Mouse (Mus musculus) pancreas, adult 10 weeks (tissue): Measurements from ENCODE around the gene Nav2. TPM values are rescaled to one million over a fixed set of nuclear protein-coding genes. Genes with fewer than 3 reads are reported as not detected.

Source experiments
- polyA plus RNA-seq: library from polyadenylated mRNA; stranded (reverse); fragments of 350-450 nt; fragmentation: Illumina TruSeq; extraction: RNeasy Lipid Tissue Mini Kit (QIAGEN cat#74804); gene quantifications from one replicate; pipeline ENCODE4 v1.2.3, GENCODE M21; 2015; ENCODE audit warnings: low read depth, low replicate concordance; ENCODE audit not compliant: insufficient read depth

Nav2 gene
- polyA plus RNA-seq: 4.3 TPM

DNA sequence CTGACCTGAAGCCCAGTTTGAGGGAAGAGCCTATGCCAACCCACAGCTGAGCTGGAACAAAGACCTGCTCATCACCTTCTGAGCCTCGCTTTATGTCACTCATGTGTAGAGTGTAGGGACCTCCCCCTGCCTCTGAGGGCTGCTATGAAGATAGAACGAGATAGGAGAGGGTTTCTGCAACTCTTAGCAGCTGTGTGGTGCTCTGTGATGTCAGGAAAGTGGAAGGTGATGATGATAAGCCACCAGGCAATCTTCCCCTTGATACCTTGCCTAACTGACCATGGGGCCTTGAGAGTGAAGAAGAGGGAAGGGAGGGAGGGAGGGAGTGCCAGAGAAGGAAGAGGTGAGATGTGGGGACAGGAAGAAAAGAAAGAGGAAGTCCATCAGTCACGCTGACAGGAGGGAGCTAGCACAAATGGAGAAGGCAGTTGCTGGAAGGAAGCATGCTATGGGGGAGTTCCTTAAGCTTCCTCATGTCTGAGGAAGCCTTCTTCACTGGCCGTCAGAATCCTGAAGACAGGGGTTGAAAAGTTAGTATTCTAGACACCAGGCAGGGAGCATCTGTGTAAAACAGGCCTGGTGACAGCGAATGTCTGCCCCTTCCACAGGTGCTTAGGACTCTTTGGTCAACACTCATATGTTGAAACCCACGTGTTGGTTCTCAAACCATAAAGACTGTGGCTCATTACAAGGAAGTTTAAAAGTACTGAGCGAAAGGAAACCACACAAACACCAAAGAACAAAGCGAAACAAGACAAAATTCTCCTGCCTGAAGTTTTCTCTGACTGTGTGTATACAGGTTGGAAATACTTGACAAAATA is at the start of gene Nav2:
Gene Nav2, plus strand, starts transcription at position 196 of the 821 bp plus-strand sequence.

DNA sequence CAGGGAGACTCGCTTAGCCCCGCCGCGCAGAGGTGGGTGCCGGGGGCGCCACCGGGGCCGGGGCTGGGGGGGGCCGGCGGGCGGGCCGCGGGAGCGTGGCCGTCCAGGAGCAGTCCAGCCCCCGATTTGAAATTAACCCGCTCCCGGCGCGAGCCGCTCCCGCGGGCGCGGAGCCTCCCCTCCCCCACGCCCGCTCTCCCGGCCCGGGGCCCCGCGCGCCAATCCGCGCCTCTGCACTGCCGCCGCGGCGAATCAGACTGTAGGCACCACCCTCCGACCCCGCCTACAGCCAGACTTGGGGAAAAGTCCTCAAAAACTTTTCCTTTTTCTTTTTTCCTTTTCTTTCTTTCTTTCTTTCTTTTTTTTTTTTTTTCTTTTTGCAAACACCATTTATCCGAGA is 27.0 kb upstream of the Nav2 start, which contains the start of gene E2f8:
Gene E2f8, minus strand, starts transcription at position 111 of the 400 bp plus-strand sequence.

DNA sequence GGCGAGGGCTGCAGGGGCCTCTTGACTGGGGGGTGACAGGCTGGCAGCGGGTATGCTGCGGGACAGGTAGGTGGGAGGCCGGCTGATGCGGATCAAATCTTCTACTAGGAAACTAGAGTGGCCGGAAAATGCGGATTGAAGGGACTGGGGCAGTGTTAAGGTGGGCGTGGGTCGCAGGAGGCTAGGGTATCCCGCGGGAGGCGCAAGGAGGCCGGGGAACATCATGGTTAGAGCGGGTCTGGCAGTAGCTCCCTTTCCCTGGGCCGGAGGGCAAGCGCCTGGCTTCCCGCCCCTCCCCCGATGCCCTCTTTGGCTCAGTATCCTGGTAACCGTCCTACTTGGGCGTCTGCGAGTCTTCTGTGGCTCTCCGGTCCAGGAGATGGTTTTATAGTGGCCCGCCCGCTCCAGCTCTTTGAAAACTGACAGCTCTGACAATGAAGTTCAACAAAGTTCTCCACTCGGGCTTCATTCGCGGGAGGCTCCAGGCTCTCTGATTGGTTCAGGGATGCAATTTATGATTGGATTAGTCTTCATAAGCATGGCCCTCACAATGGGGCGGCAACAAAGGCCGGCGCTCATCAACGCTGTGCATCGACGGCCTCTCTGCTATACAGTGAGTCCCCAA is 728.1 kb downstream of the Nav2 start, which contains the start of gene Dbx1:
Gene Dbx1, minus strand, starts transcription at position 359 of the 625 bp plus-strand sequence.

Other genes with a start within 250 kb of the Nav2 start
- gene Zdhhc13, start 119.7 kb upstream of the Nav2 start, polyA plus RNA-seq: 2.1 TPM
- gene Csrp3, start 60.7 kb upstream of the Nav2 start, polyA plus RNA-seq: not detected
- gene E2f8, start 27.1 kb upstream of the Nav2 start, polyA plus RNA-seq: not detected